Mouse (Mus musculus): ENCODE data around the gene Avpr2. TPM values are rescaled to one million over a fixed set of nuclear protein-coding genes. Genes with fewer than 3 reads are reported as not detected.

The Avpr2 gene
- 0.17 and 0.30 TPM in 2 replicates for polyA plus RNA-seq (2015; fragmentation: Nextera tagmentation; extraction: Ambion mirVana)

DNA sequence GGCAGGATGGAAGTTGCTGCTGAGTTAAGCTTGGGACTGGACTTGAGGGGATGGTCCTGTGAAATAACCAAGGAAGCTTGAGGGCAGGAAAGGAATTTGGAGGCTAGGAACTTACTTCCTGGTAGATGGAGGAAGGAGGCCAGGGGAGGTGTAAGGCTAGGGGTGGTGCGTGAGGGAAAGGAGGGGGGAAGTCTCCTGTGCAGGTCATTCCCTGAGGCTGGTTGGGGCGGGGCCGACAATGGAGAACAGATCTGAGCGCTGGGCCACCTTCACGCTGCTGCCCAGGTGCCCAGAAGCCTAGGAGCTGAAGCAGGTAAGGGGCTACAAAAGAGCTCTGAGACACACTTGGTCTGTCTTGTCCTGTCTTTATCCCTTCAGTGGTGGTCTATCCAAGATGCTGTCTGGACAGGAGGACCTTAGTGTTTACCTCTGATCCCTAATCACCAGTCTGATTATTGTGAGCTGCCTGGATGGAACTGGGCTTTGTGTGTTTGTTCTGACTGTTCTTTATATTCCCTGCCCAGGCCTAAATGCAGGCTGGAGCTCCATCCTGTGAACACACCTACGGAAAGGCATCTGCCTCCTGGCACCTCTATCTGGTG, at the start of gene Avpr2:
Gene Avpr2 (plus strand): TSS at position 552 of the 602 bp plus-strand sequence.
- 87% methylated on average over 6 of the region's 6 CpGs for WGBS
- Histone ChIP-seq H3K9me3 (no peaks in the 10 kb centered on the region), H3K27me3 (replicated peaks) (no peaks in the 10 kb centered on the region)

DNA sequence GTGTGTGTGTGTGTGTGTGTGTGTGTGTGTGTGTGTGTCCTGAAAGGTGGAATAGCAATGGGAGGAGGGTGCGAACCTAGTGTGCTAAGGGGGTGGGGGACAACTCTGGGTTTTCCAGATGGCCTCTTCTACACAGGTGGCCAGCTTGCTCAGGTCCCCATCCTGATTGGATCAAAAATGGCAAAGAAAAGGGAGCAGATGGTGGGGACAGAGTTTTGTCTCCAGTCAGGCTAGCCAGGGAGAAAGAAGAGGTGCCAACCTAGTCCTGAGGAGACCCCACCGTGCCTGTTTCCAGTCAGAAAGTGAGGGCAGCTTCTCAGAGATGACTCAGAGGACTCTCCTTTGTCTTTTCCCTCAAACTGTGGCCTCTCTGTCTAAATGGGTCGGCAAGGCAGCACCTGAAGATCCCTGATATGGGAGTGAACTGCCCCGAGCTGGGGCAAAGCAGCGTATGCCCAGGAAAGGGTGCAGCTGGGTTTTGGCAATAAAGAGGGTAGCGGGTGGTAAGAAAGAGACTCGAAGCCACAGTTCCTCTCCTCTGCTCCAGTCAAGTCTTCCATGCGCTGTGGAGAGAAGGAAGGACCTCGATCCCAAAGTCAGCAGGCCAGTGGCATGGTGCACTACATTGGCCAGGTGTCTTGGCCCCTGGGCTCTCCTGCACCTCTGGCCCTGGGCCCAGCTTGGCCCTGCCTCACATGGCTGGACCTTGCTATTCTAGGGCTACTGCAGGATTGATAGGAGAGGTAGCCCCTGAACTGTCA, 37.4 kb upstream of the Avpr2 start:
- no peak overlapping the region for H3K27ac ChIP-seq
- WGBS = 83% methylated on average over 9 of the region's 9 CpGs
- no peak for ATAC-seq (replicated peaks)

More for the DNA sequence above, at the start of gene Avpr2:
- Histone ChIP-seq H3K36me3 (replicated peaks) (no peaks in the 10 kb centered on the region), H3K4me2 (no peak within 1 kb of the TSS), H3K4me1 (no peaks in the 10 kb centered on the region), H3K9ac (no peak within 1 kb of the TSS), H3K4me3 (no peak within 1 kb of the TSS), H3K27ac (no peak within 1 kb of the TSS)
- ATAC-seq (replicated peaks) = no peak

GRCm38 (mm10) chrX:73855087-73855408, 36.9 kb upstream of the Avpr2 start:
- Histone ChIP-seq H3K27ac (no peak overlapping the region), H3K36me3 (replicated peaks) (peaks cover 4% of the 10 kb centered on the region; the same call in 1 of the 2 replicates), H3K4me2 (no peak overlapping the region), H3K27me3 (replicated peaks) (no peaks in the 10 kb centered on the region), H3K9ac (no peak overlapping the region), H3K4me1 (no peaks in the 10 kb centered on the region), H3K9me3 (no peaks in the 10 kb centered on the region), H3K4me3 (no peak overlapping the region)
- whole genome bisulfite sequencing = 78% methylated on average over 3 of the region's 3 CpGs
- ATAC-seq (replicated peaks) = no peak

More for the DNA sequence above, 37.4 kb upstream of the Avpr2 start:
- Histone ChIP-seq H3K9ac (no peak overlapping the region), H3K36me3 (replicated peaks) (no peaks in the 10 kb centered on the region), H3K4me3 (no peak overlapping the region), H3K27me3 (replicated peaks) (no peaks in the 10 kb centered on the region), H3K4me2 (no peak overlapping the region), H3K9me3 (no peaks in the 10 kb centered on the region), H3K4me1 (no peaks in the 10 kb centered on the region)

- peak overlapping the region; percentile 5; the same call in 1 of the 2 replicates for H3K4me2 ChIP-seq
- no peak overlapping the region for H3K9ac ChIP-seq
- no peaks in the 10 kb centered on the region for H3K27me3 ChIP-seq (replicated peaks)
- H3K4me3 ChIP-seq = no peak overlapping the region
- ATAC-seq (replicated peaks) = peak; percentile 85
- peak overlapping the region; percentile 68 for H3K27ac ChIP-seq
- H3K36me3 ChIP-seq (replicated peaks) = peaks cover 16% of the 10 kb centered on the region; the same call in 1 of the 2 replicates
- 34% methylated on average over 3 of the region's 3 CpGs for WGBS
- no peaks in the 10 kb centered on the region for H3K9me3 ChIP-seq
- H3K4me1 ChIP-seq = peaks cover 28% of the 10 kb centered on the region
Observed at GRCm38 (mm10) chrX:73864692-73865091, 27.2 kb upstream of the Avpr2 start.

DNA sequence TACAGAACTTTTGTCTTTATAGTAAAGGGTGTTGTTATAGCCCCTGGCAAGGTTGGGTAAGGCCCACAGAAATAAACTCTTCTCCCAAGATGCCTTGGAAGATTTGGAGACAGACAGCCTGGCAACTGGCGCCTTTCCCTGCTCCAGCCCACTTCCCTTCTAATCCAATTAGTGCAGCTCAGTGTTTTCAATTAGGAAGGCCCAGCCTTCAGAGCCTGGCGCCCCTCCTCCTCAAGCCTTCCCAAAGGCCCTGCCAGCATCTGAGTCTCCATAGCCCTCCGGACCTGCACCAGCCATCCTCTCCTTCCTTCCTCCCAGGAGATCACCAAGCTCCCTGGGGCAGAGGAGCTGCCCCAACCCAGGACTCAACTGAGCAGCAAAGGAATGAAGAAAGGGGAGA, 24.6 kb upstream of the Avpr2 start:
- Histone ChIP-seq H3K9me3 (no peaks in the 10 kb centered on the region), H3K4me3 (no peak overlapping the region), H3K9ac (0 out of 2 replicates have a peak overlapping the region, but pooled peaks have one; percentile 14), H3K27me3 (replicated peaks) (no peaks in the 10 kb centered on the region), H3K36me3 (replicated peaks) (0 out of 2 replicates have a peak, but pooled peaks cover 3% of the 10 kb centered on the region), H3K4me1 (peaks cover 36% of the 10 kb centered on the region), H3K4me2 (no peak overlapping the region), H3K27ac (peak overlapping the region; percentile 65)
- 26% methylated on average over 3 of the region's 3 CpGs for WGBS
- ATAC-seq (replicated peaks) = no peak

DNA sequence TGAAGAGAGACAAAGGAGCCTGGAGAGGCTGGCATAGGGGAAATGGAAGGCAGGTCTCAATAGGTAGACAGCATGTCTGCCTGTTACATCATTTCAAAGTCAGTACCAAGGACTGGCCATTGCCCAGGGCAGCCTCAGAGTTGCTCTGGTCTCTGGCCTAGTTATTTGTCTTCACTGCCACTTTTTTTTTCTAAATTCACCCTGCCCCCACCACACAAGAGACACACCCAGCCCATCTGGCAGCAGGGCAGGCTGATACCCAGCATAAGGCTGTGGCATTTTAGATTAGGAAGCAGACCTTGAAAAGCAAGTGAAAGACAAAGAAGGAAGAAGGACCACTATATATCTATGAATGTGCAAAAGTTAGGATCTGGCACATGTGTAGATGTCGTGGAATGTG, 24.1 kb upstream of the Avpr2 start:
- no peak overlapping the region for H3K4me2 ChIP-seq
- H3K4me1 ChIP-seq = peaks cover 36% of the 10 kb centered on the region

DNA sequence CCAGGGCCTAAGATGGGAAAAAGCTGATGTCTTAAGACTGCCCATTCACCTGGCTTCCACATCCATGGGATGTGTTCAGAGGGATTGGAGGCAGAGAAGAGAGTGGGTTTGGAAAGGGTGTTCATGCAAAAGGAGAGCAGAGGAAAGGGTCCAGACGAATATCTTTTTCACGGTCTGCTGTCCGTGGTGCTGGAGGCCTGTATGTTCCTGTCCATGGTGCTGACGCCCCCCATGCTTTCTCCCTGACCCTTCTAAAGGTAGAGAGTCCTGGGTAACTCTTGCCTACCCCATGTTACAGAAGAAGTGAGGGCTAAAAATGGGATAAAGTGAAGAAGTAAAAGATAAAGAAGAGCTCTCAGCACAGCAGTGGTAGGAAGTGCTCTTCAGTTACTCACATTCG, 22.6 kb upstream of the Avpr2 start:
- WGBS = 18% methylated on average over 5 of the region's 5 CpGs
- H3K4me1 ChIP-seq = peaks cover 34% of the 10 kb centered on the region
- H3K4me2 ChIP-seq = no peak overlapping the region
- no peak overlapping the region for H3K27ac ChIP-seq
- ATAC-seq (replicated peaks) = no peak
- H3K27me3 ChIP-seq (replicated peaks) = no peaks in the 10 kb centered on the region
- H3K4me3 ChIP-seq = no peak overlapping the region
- H3K36me3 ChIP-seq (replicated peaks) = 0 out of 2 replicates have a peak, but pooled peaks cover 3% of the 10 kb centered on the region
- H3K9me3 ChIP-seq = no peaks in the 10 kb centered on the region
- no peak overlapping the region for H3K9ac ChIP-seq

More for the DNA sequence above, 24.1 kb upstream of the Avpr2 start:
- Histone ChIP-seq H3K36me3 (replicated peaks) (0 out of 2 replicates have a peak, but pooled peaks cover 3% of the 10 kb centered on the region), H3K9me3 (no peaks in the 10 kb centered on the region), H3K27ac (peak overlapping the region; percentile 65; the same call in 1 of the 2 replicates), H3K9ac (no peak overlapping the region), H3K27me3 (replicated peaks) (no peaks in the 10 kb centered on the region), H3K4me3 (no peak overlapping the region)
- WGBS = 60% methylated on average over 1 of the region's 1 CpGs
- no peak for ATAC-seq (replicated peaks)

- H3K9me3 ChIP-seq = no peaks in the 10 kb centered on the region
- no peak overlapping the region for H3K4me3 ChIP-seq
- H3K4me2 ChIP-seq = no peak overlapping the region
- H3K9ac ChIP-seq = no peak overlapping the region
- H3K4me1 ChIP-seq = peaks cover 27% of the 10 kb centered on the region
- H3K36me3 ChIP-seq (replicated peaks) = 0 out of 2 replicates have a peak, but pooled peaks cover 3% of the 10 kb centered on the region
- ATAC-seq (replicated peaks) = peak; percentile 44; the same call in 1 of the 2 replicates
- H3K27ac ChIP-seq = no peak overlapping the region
- no peaks in the 10 kb centered on the region for H3K27me3 ChIP-seq (replicated peaks)
Observed at GRCm38 (mm10) chrX:73871474-73871873, 20.4 kb upstream of the Avpr2 start.

DNA sequence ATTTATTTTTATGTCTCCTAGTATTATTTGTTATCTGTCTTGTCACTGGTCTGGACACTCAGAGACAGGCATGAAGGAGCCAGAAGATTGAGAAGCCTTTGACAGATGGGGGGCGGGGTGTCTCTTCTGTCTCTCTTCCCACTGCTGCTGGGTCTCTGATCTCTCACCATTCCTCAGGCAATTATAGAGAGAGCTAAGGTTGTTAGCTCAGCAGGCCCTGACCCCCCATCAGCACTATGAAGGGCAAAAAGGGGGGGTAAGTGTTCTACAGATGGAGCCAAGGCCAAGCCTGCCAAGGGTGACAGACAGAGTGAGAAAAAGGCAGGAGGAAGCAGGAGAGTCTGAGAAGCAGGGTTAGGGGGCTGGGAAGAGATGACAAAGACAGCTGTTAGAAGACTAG, 19.9 kb upstream of the Avpr2 start:
- Histone ChIP-seq H3K36me3 (replicated peaks) (0 out of 2 replicates have a peak, but pooled peaks cover 3% of the 10 kb centered on the region), H3K4me3 (no peak overlapping the region), H3K9ac (no peak overlapping the region), H3K27ac (no peak overlapping the region), H3K4me1 (peaks cover 28% of the 10 kb centered on the region), H3K9me3 (no peaks in the 10 kb centered on the region), H3K27me3 (replicated peaks) (no peaks in the 10 kb centered on the region), H3K4me2 (no peak overlapping the region)
- 50% methylated on average over 1 of the region's 1 CpGs for WGBS
- peak; percentile 24; the same call in 1 of the 2 replicates for ATAC-seq (replicated peaks)

DNA sequence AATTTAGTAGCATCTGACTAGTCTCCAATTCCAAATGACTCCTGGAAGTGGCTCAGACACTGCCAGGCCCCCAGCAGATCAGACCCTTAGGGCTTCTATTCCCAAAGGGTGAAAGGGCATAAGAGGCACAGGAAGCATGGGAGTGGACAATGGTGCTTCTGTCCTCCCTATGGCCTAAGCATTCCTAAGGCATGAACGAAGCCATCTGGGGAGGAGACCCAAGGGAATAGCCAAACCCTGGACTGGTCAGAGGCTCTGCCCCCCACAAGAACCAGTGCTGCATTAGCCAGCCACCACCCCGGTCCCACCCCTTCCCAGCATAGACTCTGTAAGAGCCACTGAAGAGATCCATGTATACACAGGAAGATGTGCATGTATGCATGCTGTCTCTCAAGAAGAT, 16.0 kb upstream of the Avpr2 start:
- Histone ChIP-seq H3K27me3 (replicated peaks) (no peaks in the 10 kb centered on the region), H3K9ac (no peak overlapping the region), H3K4me2 (peak overlapping the region; percentile 38), H3K27ac (no peak overlapping the region), H3K4me3 (0 out of 2 replicates have a peak overlapping the region, but pooled peaks have one; percentile 1), H3K36me3 (replicated peaks) (no peaks in the 10 kb centered on the region), H3K4me1 (peaks cover 33% of the 10 kb centered on the region), H3K9me3 (no peaks in the 10 kb centered on the region)
- no peak for ATAC-seq (replicated peaks)
- 67% methylated on average over 2 of the region's 2 CpGs for WGBS

DNA sequence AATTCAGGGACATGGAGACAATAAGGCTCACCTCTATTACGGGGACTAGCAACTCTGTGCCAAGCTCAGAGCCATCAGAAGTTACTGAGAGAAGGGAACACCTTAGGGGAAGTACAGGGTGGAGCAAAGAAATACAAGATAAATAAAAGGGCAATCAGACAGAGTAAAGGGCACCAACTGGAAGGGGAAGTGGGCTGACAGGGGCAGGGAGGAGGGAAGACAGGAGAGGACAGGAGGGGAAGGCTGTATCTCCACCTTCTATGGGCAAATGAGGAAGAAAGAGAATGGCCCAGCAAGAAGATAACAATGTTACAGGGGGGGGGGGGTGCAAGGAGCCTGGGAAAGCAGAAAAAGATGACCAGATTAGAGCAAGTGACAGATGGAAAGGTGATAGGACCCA, 14.9 kb upstream of the Avpr2 start:
- Histone ChIP-seq H3K9me3 (no peaks in the 10 kb centered on the region), H3K4me2 (peak overlapping the region; percentile 38), H3K27me3 (replicated peaks) (no peaks in the 10 kb centered on the region), H3K27ac (no peak overlapping the region), H3K4me3 (no peak overlapping the region), H3K4me1 (peaks cover 32% of the 10 kb centered on the region), H3K9ac (no peak overlapping the region), H3K36me3 (replicated peaks) (no peaks in the 10 kb centered on the region)
- WGBS = 94% methylated on average over 1 of the region's 1 CpGs
- ATAC-seq (replicated peaks) = no peak

DNA sequence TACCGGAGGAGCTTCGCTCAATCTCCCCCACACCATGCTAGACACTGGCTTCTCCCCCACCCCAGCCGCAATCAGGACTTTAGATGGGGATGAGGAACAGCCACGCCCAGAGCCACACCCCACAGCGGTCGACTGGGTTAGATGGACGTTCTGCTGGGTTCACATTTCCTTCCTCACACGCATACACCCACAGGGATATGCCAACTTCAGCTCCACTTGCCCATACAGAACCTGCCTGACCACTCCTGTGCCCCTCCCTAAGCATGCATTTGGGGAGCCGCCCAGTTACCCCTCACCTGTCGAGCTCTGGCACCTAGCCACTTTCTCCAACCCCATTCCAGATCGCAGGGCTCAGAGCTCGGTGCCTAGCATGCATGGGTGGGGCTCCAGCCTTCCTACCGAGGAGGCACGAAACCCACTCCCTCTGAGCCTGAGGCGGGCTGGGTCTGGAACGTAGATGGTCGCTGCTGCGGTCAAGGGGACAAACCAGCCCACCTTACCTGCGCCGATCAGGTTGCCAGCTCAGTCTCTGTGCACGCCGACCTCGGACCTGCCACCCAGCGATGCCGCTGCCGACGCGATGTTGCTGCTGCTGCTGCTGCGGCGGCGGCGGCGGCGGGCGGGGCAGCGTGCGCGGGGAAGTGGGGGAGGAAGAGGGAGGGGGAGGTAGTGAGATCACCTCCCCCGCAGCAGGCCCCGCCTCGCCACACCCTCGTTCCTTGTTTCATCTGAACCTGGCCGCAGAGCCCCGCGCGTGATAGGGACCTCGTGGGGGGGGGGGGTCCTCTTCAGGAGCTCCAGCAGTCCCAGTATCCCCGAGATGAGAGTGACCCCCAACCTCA, 11.5 kb upstream of the Avpr2 start:
- H3K4me1 ChIP-seq = peaks cover 30% of the 10 kb centered on the region
- no peaks in the 10 kb centered on the region for H3K9me3 ChIP-seq
- peak overlapping the region; percentile 68 for H3K9ac ChIP-seq
- no peaks in the 10 kb centered on the region for H3K27me3 ChIP-seq (replicated peaks)
- no peaks in the 10 kb centered on the region for H3K36me3 ChIP-seq (replicated peaks)
- H3K4me3 ChIP-seq = peak overlapping the region; percentile 60
- peak overlapping the region; percentile 57 for H3K4me2 ChIP-seq
- H3K27ac ChIP-seq = peak overlapping the region; percentile 81
- WGBS = 29% methylated on average over 28 of the region's 48 CpGs
- ATAC-seq (replicated peaks) = peak; percentile 72
